Mouse (Mus musculus): Measurements from ENCODE around the gene Mbd3l2. TPM values are rescaled to one million over a fixed set of nuclear protein-coding genes. Genes with fewer than 3 reads are reported as not detected.
"Not testable (repeated sequence)": the region's sequence is repeated elsewhere in the genome, so short reads cannot be mapped to it uniquely, and the experiment has no call there.

Mbd3l2 gene
- not detected in 2 replicates for polyA plus RNA-seq (2014; fragmentation: Nextera tagmentation; extraction: Ambion mirVana)

DNA sequence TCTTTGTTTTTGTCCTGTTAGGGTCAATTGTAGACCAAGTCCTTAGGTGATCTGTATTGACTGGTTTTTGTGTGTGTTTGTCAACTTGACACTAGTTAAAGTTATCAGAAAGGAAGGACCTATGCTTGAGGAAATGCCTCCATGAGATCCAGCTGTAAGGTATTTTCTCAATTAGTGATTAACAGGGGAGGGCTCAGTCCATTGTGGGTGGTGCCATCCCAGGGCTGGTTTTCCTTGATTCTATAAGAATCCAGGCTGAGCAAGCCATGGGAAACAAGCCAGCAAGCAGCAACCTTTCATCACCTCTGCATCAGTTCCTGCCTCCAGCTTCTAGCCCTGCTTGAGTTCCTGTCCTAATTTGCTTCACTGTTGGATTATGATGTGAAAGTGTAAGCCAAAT lies at the start of gene Mbd3l2:
TSS of gene Mbd3l2 (plus strand) at position 301 of the 400 bp plus-strand sequence.
- ATAC-seq (replicated peaks; ENCODE audit: low FRiP score, low TSS enrichment, low read depth) = no peak
- H3K4me1 ChIP-seq (replicated peaks; ENCODE audit: control insufficient read depth, insufficient read depth, low read length) = no peaks in the 10 kb centered on the region
- DNase-seq (ENCODE audit: low spot score) = no peak

DNA sequence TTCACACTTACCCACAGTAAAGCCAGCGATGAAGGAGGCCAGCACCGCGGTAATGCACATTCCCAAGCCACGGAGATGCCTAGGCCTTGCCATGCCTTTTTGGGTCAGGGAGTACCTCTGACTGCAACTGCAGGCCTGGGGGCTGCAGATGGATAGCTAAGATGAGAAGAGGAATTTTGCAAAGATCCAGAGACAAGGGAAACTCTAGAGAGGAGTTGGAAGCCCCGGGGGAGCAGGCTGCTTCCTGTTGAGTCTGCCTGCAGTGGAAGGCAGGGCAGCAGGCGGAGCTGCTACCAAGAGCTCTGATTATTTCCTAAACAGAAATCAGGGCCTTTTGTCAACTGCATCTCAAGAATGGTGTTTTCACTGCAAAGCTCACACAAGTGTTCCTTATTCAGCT lies 44.7 kb upstream of the Mbd3l2 start:
- H3K4me1 ChIP-seq (replicated peaks; ENCODE audit: control insufficient read depth, insufficient read depth, low read length) = no peaks in the 10 kb centered on the region
- no peaks in the 10 kb centered on the region for H3K9me3 ChIP-seq (ENCODE audit: control insufficient read depth, low read length)
- no peaks in the 10 kb centered on the region for H3K27me3 ChIP-seq (replicated peaks; ENCODE audit: control insufficient read depth, insufficient read depth, low read length)
- DNase-seq (ENCODE audit: low spot score) = no peak
- WGBS = 22% methylated on average over 6 of the region's 6 CpGs
- ATAC-seq (replicated peaks; ENCODE audit: low FRiP score, low TSS enrichment, low read depth) = no peak
- no peak overlapping the region for H3K9ac ChIP-seq (ENCODE audit: low read length)
- H3K27ac ChIP-seq (ENCODE audit: low read depth) = no peak overlapping the region
- no peak overlapping the region for H3K4me3 ChIP-seq (ENCODE audit: low read depth, low read length)
- H3K36me3 ChIP-seq (ENCODE audit: control insufficient read depth, insufficient read depth, low read length) = no peaks in the 10 kb centered on the region
- peak overlapping the region; percentile 13; the same call in 1 of the 2 replicates for H3K4me2 ChIP-seq (ENCODE audit: low read length)

More for the DNA sequence above, at the start of gene Mbd3l2:
- H3K9ac ChIP-seq (ENCODE audit: low read length) = no peak within 1 kb of the TSS
- H3K36me3 ChIP-seq (ENCODE audit: control insufficient read depth, insufficient read depth, low read length) = no peaks in the 10 kb centered on the region
- no peaks in the 10 kb centered on the region for H3K27me3 ChIP-seq (replicated peaks; ENCODE audit: control insufficient read depth, insufficient read depth, low read length)
- H3K4me2 ChIP-seq (ENCODE audit: low read length) = no peak within 1 kb of the TSS
- H3K9me3 ChIP-seq (ENCODE audit: control insufficient read depth, low read length) = no peaks in the 10 kb centered on the region
- H3K27ac ChIP-seq (ENCODE audit: low read depth) = no peak within 1 kb of the TSS
- H3K4me3 ChIP-seq (ENCODE audit: low read depth, low read length) = no peak within 1 kb of the TSS

DNA sequence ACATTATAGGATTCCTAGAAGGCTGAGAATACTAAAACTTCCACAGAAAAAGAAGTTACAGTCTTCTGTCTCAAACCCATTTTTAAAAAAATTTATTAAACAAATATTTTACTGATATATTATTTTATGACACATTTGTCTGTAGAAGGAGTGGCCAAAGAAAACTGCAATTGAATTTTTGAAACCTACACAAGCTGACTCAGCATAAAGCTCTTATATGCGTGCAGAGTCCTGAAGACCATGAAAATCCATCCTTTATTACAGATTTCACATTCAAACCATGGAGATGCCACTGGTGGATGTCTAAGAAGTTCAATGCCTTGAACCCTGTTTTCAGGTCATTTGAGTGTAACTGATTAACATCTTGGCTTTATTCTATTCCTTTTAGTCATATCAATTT lies 30.8 kb upstream of the Mbd3l2 start:
- H3K36me3 ChIP-seq (ENCODE audit: control insufficient read depth, insufficient read depth, low read length) = no peaks in the 10 kb centered on the region
- DNase-seq (ENCODE audit: low spot score) = no peak
- no peak overlapping the region for H3K9ac ChIP-seq (ENCODE audit: low read length)
- no peak overlapping the region for H3K4me2 ChIP-seq (ENCODE audit: low read length)
- no peaks in the 10 kb centered on the region for H3K27me3 ChIP-seq (replicated peaks; ENCODE audit: control insufficient read depth, insufficient read depth, low read length)
- no peak overlapping the region for H3K4me3 ChIP-seq (ENCODE audit: low read depth, low read length)
- no peak overlapping the region for H3K27ac ChIP-seq (ENCODE audit: low read depth)
- WGBS = 82% methylated on average over 1 of the region's 1 CpGs
- no peak for ATAC-seq (replicated peaks; ENCODE audit: low FRiP score, low TSS enrichment, low read depth)
- H3K4me1 ChIP-seq (replicated peaks; ENCODE audit: control insufficient read depth, insufficient read depth, low read length) = no peaks in the 10 kb centered on the region
- no peaks in the 10 kb centered on the region for H3K9me3 ChIP-seq (ENCODE audit: control insufficient read depth, low read length)

DNA sequence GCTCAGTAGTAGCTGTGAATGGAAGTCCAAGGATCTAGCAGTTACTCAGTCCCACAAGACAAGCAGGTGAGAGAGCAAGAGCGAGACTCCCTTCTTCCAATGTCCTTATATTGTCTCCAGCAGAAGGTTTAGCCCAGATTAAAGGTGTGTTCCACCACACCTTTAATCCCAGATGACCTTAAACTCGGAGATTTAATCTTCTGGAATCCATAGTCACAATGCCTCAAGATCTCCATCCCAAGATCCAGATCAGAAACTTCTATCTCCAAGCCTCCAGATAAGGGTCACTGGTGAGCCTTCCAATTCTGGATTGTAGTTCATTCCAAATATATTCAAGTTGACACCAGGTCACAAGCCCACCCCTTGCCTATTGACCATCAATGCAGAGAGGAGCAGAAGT lies 27.6 kb upstream of the Mbd3l2 start, which contains the start of gene Naalad2:
TSS of gene Naalad2 (minus strand) at position 101 of the 400 bp plus-strand sequence.
- H3K27ac ChIP-seq (ENCODE audit: low read depth); DNase-seq (ENCODE audit: low spot score); H3K4me3 ChIP-seq (ENCODE audit: low read depth, low read length); H3K9me3 ChIP-seq (ENCODE audit: control insufficient read depth, low read length); H3K4me1 ChIP-seq (replicated peaks; ENCODE audit: control insufficient read depth, insufficient read depth, low read length); H3K4me2 ChIP-seq (ENCODE audit: low read length); H3K27me3 ChIP-seq (replicated peaks; ENCODE audit: control insufficient read depth, insufficient read depth, low read length); H3K36me3 ChIP-seq (ENCODE audit: control insufficient read depth, insufficient read depth, low read length); H3K9ac ChIP-seq (ENCODE audit: low read length); ATAC-seq (replicated peaks; ENCODE audit: low FRiP score, low TSS enrichment, low read depth): not testable (repeated sequence)
- WGBS = 84% methylated on average over 2 of the region's 2 CpGs

DNA sequence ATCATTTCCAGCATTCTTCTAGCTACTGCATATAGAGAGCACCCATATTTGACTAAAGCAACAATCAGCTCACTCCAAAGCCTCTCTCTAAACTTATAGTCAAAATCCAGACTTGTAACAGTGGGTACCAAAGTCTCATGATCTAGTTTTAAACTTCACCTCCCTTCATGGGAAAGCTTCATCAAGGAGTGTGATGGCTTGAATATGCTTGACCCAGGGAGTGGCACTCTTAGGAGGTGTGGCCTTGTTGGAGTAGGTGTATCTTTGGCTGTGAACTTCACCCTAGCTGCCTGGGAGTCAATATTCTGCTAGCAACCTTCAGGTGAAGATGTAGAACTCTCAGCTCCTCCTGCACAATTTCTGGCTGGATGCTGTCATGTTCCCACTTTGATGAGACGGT lies 26.3 kb upstream of the Mbd3l2 start, which contains the start of gene Ubtfl1:
TSS of gene Ubtfl1 (plus strand) at position 301 of the 400 bp plus-strand sequence.
- H3K27me3 ChIP-seq (replicated peaks; ENCODE audit: control insufficient read depth, insufficient read depth, low read length) = no peaks in the 10 kb centered on the region
- no peak within 1 kb of the TSS for H3K4me3 ChIP-seq (ENCODE audit: low read depth, low read length)
- WGBS = 61% methylated on average over 1 of the region's 1 CpGs
- H3K4me1 ChIP-seq (replicated peaks; ENCODE audit: control insufficient read depth, insufficient read depth, low read length) = no peaks in the 10 kb centered on the region
- ATAC-seq (replicated peaks; ENCODE audit: low FRiP score, low TSS enrichment, low read depth) = no peak
- no peak within 1 kb of the TSS for H3K27ac ChIP-seq (ENCODE audit: low read depth)
- H3K36me3 ChIP-seq (ENCODE audit: control insufficient read depth, insufficient read depth, low read length) = no peaks in the 10 kb centered on the region
- DNase-seq (ENCODE audit: low spot score) = no peak
- no peak within 1 kb of the TSS for H3K9ac ChIP-seq (ENCODE audit: low read length)
- H3K4me2 ChIP-seq (ENCODE audit: low read length) = no peak within 1 kb of the TSS
- no peaks in the 10 kb centered on the region for H3K9me3 ChIP-seq (ENCODE audit: control insufficient read depth, low read length)

DNA sequence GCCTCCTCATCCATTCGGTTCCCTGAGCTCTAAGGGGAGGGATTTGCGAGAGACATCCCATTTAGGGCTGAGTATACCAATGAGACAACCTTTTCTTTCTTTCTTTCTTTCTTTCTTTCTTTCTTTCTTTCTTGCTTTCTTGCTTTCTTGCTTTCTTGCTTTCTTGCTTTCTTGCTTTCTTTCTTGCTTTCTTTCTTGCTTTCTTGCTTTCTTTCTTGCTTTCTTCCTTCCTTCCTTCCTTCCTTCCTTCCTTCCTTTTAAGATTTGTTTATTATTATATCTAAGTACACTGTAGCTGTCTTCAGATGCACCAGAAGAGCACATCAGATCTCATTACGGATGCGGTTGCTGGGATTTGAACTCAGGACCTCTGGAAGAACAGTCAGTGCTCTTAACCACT lies 18.1 kb upstream of the Mbd3l2 start:
- H3K4me1 ChIP-seq (replicated peaks; ENCODE audit: control insufficient read depth, insufficient read depth, low read length); H3K9ac ChIP-seq (ENCODE audit: low read length); H3K27ac ChIP-seq (ENCODE audit: low read depth); H3K36me3 ChIP-seq (ENCODE audit: control insufficient read depth, insufficient read depth, low read length); H3K9me3 ChIP-seq (ENCODE audit: control insufficient read depth, low read length); H3K4me2 ChIP-seq (ENCODE audit: low read length); ATAC-seq (replicated peaks; ENCODE audit: low FRiP score, low TSS enrichment, low read depth); H3K4me3 ChIP-seq (ENCODE audit: low read depth, low read length); H3K27me3 ChIP-seq (replicated peaks; ENCODE audit: control insufficient read depth, insufficient read depth, low read length); DNase-seq (ENCODE audit: low spot score): not testable (repeated sequence)
- 87% methylated on average over 4 of the region's 4 CpGs for WGBS

DNA sequence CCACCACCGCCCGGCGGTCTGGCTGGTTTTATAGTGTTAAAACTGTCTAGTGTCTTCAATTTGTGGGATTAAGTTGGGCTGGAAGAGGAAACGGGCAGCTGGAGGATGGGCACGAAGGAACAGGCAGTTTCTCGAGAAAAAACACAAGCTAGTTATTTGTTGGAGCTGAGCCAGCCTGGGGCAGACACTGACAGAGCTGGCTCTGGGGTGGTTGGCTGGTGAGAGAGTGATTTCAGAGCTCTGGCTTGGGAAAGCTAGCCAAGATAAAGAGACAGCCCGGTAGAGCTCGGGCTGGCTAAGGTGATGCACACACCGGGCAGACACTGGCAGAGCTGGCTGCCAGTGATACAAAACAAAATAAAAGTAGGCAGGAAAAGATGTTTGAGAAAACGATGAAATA lies 1.2 kb downstream of the Mbd3l2 start:
- Histone ChIP-seq H3K9me3 (ENCODE audit: control insufficient read depth, low read length) (no peaks in the 10 kb centered on the region), H3K4me3 (ENCODE audit: low read depth, low read length) (no peak overlapping the region), H3K27me3 (replicated peaks; ENCODE audit: control insufficient read depth, insufficient read depth, low read length) (no peaks in the 10 kb centered on the region), H3K4me2 (ENCODE audit: low read length) (no peak overlapping the region), H3K9ac (ENCODE audit: low read length) (no peak overlapping the region), H3K4me1 (replicated peaks; ENCODE audit: control insufficient read depth, insufficient read depth, low read length) (no peaks in the 10 kb centered on the region), H3K27ac (ENCODE audit: low read depth) (no peak overlapping the region), H3K36me3 (ENCODE audit: control insufficient read depth, insufficient read depth, low read length) (no peaks in the 10 kb centered on the region)
- ATAC-seq (replicated peaks; ENCODE audit: low FRiP score, low TSS enrichment, low read depth) (no peak), DNase-seq (ENCODE audit: low spot score) (no peak)
- 74% methylated on average over 10 of the region's 10 CpGs for WGBS

DNA sequence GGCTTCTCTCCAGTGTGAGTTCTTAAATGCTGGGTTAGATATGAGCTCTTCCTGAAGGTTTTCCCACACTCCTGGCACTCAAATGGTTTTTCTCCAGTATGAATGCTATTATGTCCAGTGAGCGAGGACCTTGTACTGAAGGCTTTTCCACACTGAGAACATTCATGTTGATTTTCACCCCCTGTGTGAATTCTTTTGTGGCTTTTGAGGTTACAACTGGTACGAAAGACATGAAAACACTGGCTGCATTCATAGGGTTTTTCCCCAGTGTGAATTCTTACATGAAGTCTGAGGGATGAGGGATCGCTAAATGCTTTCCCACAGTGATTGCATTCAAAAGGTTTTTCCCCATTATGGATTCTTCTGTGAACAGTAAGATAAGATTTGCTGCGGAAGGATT lies 26.1 kb downstream of the Mbd3l2 start:
- no peaks in the 10 kb centered on the region for H3K27me3 ChIP-seq (replicated peaks; ENCODE audit: control insufficient read depth, insufficient read depth, low read length)
- H3K36me3 ChIP-seq (ENCODE audit: control insufficient read depth, insufficient read depth, low read length) = peaks cover 26% of the 10 kb centered on the region
- no peak overlapping the region for H3K27ac ChIP-seq (ENCODE audit: low read depth)
- DNase-seq (ENCODE audit: low spot score) (no peak), ATAC-seq (replicated peaks; ENCODE audit: low FRiP score, low TSS enrichment, low read depth) (no peak)
- no peaks in the 10 kb centered on the region for H3K9me3 ChIP-seq (ENCODE audit: control insufficient read depth, low read length)
- no peaks in the 10 kb centered on the region for H3K4me1 ChIP-seq (replicated peaks; ENCODE audit: control insufficient read depth, insufficient read depth, low read length)
- no peak overlapping the region for H3K9ac ChIP-seq (ENCODE audit: low read length)
- H3K4me2 ChIP-seq (ENCODE audit: low read length) = no peak overlapping the region
- no peak overlapping the region for H3K4me3 ChIP-seq (ENCODE audit: low read depth, low read length)
- WGBS = 95% methylated on average over 4 of the region's 4 CpGs

DNA sequence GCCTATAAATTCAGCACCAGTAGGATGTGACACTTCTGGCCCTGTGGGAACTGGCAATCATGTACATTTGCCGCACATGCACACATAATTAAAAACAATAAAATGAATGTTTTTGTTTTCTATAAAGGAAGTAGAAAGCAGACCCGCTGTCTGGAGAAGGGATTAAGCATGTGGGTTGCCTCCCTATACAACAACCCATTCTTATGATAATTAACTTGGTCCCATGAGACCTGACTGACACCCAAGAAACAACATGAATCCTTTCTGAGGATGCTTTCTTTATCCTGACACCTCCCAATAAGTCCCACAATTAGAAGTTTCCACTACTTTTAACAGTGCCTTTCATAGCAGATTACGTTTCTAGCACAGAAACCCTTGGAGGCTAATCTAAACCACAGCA lies 36.9 kb downstream of the Mbd3l2 start:
- DNase-seq (ENCODE audit: low spot score) = no peak
- no peak for ATAC-seq (replicated peaks; ENCODE audit: low FRiP score, low TSS enrichment, low read depth)

More for the DNA sequence above, 36.9 kb downstream of the Mbd3l2 start:
- Histone ChIP-seq H3K4me1 (replicated peaks; ENCODE audit: control insufficient read depth, insufficient read depth, low read length) (no peaks in the 10 kb centered on the region), H3K27me3 (replicated peaks; ENCODE audit: control insufficient read depth, insufficient read depth, low read length) (no peaks in the 10 kb centered on the region), H3K36me3 (ENCODE audit: control insufficient read depth, insufficient read depth, low read length) (peaks cover 20% of the 10 kb centered on the region), H3K9me3 (ENCODE audit: control insufficient read depth, low read length) (peaks cover 5% of the 10 kb centered on the region; the same call in 1 of the 2 replicates), H3K9ac (ENCODE audit: low read length) (no peak overlapping the region), H3K27ac (ENCODE audit: low read depth) (no peak overlapping the region), H3K4me2 (ENCODE audit: low read length) (no peak overlapping the region), H3K4me3 (ENCODE audit: low read depth, low read length) (no peak overlapping the region)
- WGBS = 85% methylated on average over 3 of the region's 3 CpGs
